Comparison of ENCODE assay signal across 11 mouse cellular contexts in genomic region chr11:33962688-33963407, GRCm38 (mm10). TPM values are rescaled to one million over a fixed set of nuclear protein-coding genes. Genes with fewer than 3 reads are reported as not detected.
DNase-seq lines count a peak whose midpoint lies in the region; ATAC-seq lines count a peak whose summit lies in the region.
"Had no signal": no experiment of that assay in that cellular context is flagged by ENCODE, and none has a peak within 500 bp of the region (broad histone marks: within the 10 kb centered on the region; RNA-seq: fewer than 3 reads in every experiment).

Kcnmb1 (plus strand) TSS chr11:33963013.

- DNase-seq in kidney, postnatal 36 days = peak; percentile 13 to 15
- DNase-seq in cerebellum, adult 18-20 months = no peak
- no peak for DNase-seq in right cerebral cortex, postnatal 4 days
- no peak for DNase-seq in spleen, postnatal 4 days (ENCODE audit: low spot score in 2 of 2)
- DNase-seq: layer of hippocampus, postnatal 36 days had no signal

- no peak within 1 kb of the TSS for H3K9ac ChIP-seq in midbrain, embryonic 12.5 days (replicated peaks)
- H3K9ac ChIP-seq in midbrain, embryonic 15.5 days = no peak within 1 kb of the TSS
- no peak within 1 kb of the TSS for H3K9ac ChIP-seq in heart, embryonic 16.5 days (ENCODE audit: low read length)
- H3K9ac ChIP-seq in stomach, embryonic 15.5 days = no peak within 1 kb of the TSS

- no peaks in the 10 kb centered on the region for H3K27me3 ChIP-seq in midbrain, embryonic 12.5 days
- no peaks in the 10 kb centered on the region for H3K27me3 ChIP-seq in midbrain, embryonic 15.5 days (replicated peaks)
- H3K27me3 ChIP-seq in heart, embryonic 16.5 days (ENCODE audit: control insufficient read depth, insufficient read depth, low read length) = no peaks in the 10 kb centered on the region
- no peaks in the 10 kb centered on the region for H3K27me3 ChIP-seq in stomach, embryonic 15.5 days (replicated peaks)

- no peak within 1 kb of the TSS for H3K4me3 ChIP-seq in midbrain, embryonic 12.5 days
- no peak within 1 kb of the TSS for H3K4me3 ChIP-seq in midbrain, embryonic 15.5 days
- no peak within 1 kb of the TSS for H3K4me3 ChIP-seq in heart, embryonic 16.5 days (ENCODE audit: low read length)
- H3K4me3 ChIP-seq in stomach, embryonic 15.5 days (replicated peaks) = no peak within 1 kb of the TSS
- H3K4me3 ChIP-seq: megakaryocyte, embryonic 14.5 days had no signal

- H3K9me3 ChIP-seq in midbrain, embryonic 12.5 days = no peaks in the 10 kb centered on the region
- H3K9me3 ChIP-seq in midbrain, embryonic 15.5 days = no peaks in the 10 kb centered on the region
- H3K9me3 ChIP-seq in heart, embryonic 16.5 days (replicated peaks; ENCODE audit: control insufficient read depth, low read length) = no peaks in the 10 kb centered on the region
- no peaks in the 10 kb centered on the region for H3K9me3 ChIP-seq in stomach, embryonic 15.5 days

- WGBS in midbrain, embryonic 12.5 days = 60% methylated on average over 6 of the region's 6 CpGs
- 54% methylated on average over 6 of the region's 6 CpGs for WGBS in midbrain, embryonic 15.5 days
- 9% methylated on average over 6 of the region's 6 CpGs for WGBS in heart, embryonic 16.5 days
- WGBS in stomach, embryonic 15.5 days = 18% methylated on average over 6 of the region's 6 CpGs

- H3K4me1 ChIP-seq in midbrain, embryonic 12.5 days = peaks cover 6% of the 10 kb centered on the region; the same call in 1 of the 2 replicates
- H3K4me1 ChIP-seq in midbrain, embryonic 15.5 days = no peaks in the 10 kb centered on the region
- peaks cover 6% of the 10 kb centered on the region for H3K4me1 ChIP-seq in heart, embryonic 16.5 days (ENCODE audit: control insufficient read depth, insufficient read depth, low read length)
- peaks cover 4% of the 10 kb centered on the region; the same call in 1 of the 2 replicates for H3K4me1 ChIP-seq in stomach, embryonic 15.5 days

- no peak within 1 kb of the TSS for H3K27ac ChIP-seq in midbrain, embryonic 12.5 days (replicated peaks)
- no peak within 1 kb of the TSS for H3K27ac ChIP-seq in midbrain, embryonic 15.5 days
- no peak within 1 kb of the TSS for H3K27ac ChIP-seq in heart, embryonic 16.5 days (ENCODE audit: low read length)
- peak within 1 kb of the TSS; percentile 78 for H3K27ac ChIP-seq in stomach, embryonic 15.5 days

- no peak within 1 kb of the TSS for H3K4me2 ChIP-seq in midbrain, embryonic 12.5 days (replicated peaks)
- H3K4me2 ChIP-seq in midbrain, embryonic 15.5 days = no peak within 1 kb of the TSS
- peak within 1 kb of the TSS; percentile 13; the same call in 1 of the 2 replicates for H3K4me2 ChIP-seq in heart, embryonic 16.5 days (ENCODE audit: low read depth, low read length)
- H3K4me2 ChIP-seq in stomach, embryonic 15.5 days = peak within 1 kb of the TSS; percentile 22; the same call in 1 of the 2 replicates

- ATAC-seq in midbrain, embryonic 12.5 days (ENCODE audit: low FRiP score, low read depth) = 0 out of 2 replicates have a peak, but pooled peaks have one; percentile 16
- ATAC-seq in midbrain, embryonic 15.5 days (replicated peaks) = no peak
- ATAC-seq in heart, embryonic 16.5 days (replicated peaks; ENCODE audit: extremely low read depth, insufficient read depth, low FRiP score) = 0 out of 2 replicates have a peak, but pooled peaks have one; percentile 33
- ATAC-seq in stomach, embryonic 15.5 days (ENCODE audit: insufficient read depth, low FRiP score, low read depth) = peak; percentile 86

- H3K36me3 ChIP-seq in midbrain, embryonic 12.5 days = no peaks in the 10 kb centered on the region
- H3K36me3 ChIP-seq in midbrain, embryonic 15.5 days (replicated peaks) = no peaks in the 10 kb centered on the region
- H3K36me3 ChIP-seq in heart, embryonic 16.5 days (ENCODE audit: control insufficient read depth, insufficient read depth) = no peaks in the 10 kb centered on the region
- H3K36me3 ChIP-seq in stomach, embryonic 15.5 days = no peaks in the 10 kb centered on the region
- H3K36me3 ChIP-seq: G1E had no signal

RNA-seq across cellular contexts. Expression of gene Kcnmb1, which starts in this region (rescaled TPM):
- polyA plus RNA-seq in midbrain, embryonic 12.5 days (2016; fragmentation: Nextera tagmentation; extraction: Ambion mirVana) = 0.05 TPM in 1 of 2 replicates, not detected in the other
- 0.20 and 0.21 TPM in 2 replicates for polyA plus RNA-seq in midbrain, embryonic 15.5 days (2015; fragmentation: Nextera tagmentation; extraction: Ambion mirVana)
- 0.83 and 1.0 TPM in 2 replicates for polyA plus RNA-seq in heart, embryonic 16.5 days (2015; fragmentation: Nextera tagmentation; extraction: Ambion mirVana)
- polyA plus RNA-seq in stomach, embryonic 15.5 days (2015; fragmentation: Nextera tagmentation; extraction: Ambion mirVana) = 2.2 and 2.4 TPM in 2 replicates
- polyA plus RNA-seq: G1E had no signal

Comparison
In these comparisons a context has a peak if more than half of its experiments do, and no peak if none do; other contexts are left out.
1. Peak in ATAC-seq in midbrain, embryonic 12.5 days; RNA of the gene not detected or under 1 TPM.
2. H3K4me2 ChIP-seq: peak in heart, embryonic 16.5 days (single experiment) and stomach, embryonic 15.5 days (single experiment); none in midbrain, embryonic 12.5 days (single experiment) and midbrain, embryonic 15.5 days (single experiment).
3. DNase-seq: peak in kidney, postnatal 36 days (2 of 2); none in cerebellum, adult 18-20 months (0 of 2), right cerebral cortex, postnatal 4 days (single experiment) and spleen, postnatal 4 days (0 of 2).